8 mouse cellular contexts compared by ENCODE assay signal in genomic region chr2:173219256-173219954, GRCm38 (mm10). TPM values are rescaled to one million over a fixed set of nuclear protein-coding genes. Genes with fewer than 3 reads are reported as not detected.
A peak's percentile ranks its signal among the peaks of the same experiment; 100 is the strongest.
DNase-seq lines count a peak whose midpoint lies in the region; ATAC-seq lines count a peak whose summit lies in the region.

No protein-coding gene starts in this region.

- no peaks in the 10 kb centered on the region for H3K27me3 ChIP-seq in kidney, embryonic 16.5 days (ENCODE audit: insufficient read depth, low read length)
- H3K27me3 ChIP-seq in midbrain, embryonic 12.5 days, result 0 out of 2 replicates have a peak, but pooled peaks cover 4% of the 10 kb centered on the region

- H3K9me3 ChIP-seq in kidney, embryonic 16.5 days (ENCODE audit: low read length), result no peaks in the 10 kb centered on the region
- no peaks in the 10 kb centered on the region for H3K9me3 ChIP-seq in midbrain, embryonic 12.5 days

- H3K4me1 ChIP-seq in brown adipose tissue, adult 24 weeks (ENCODE audit: control insufficient read depth, insufficient read depth, insufficient read length, low read length), result peaks cover 3% of the 10 kb centered on the region; the same call in 1 of the 2 replicates
- H3K4me1 ChIP-seq in kidney, embryonic 16.5 days (ENCODE audit: insufficient read depth, low read length), result peaks cover 14% of the 10 kb centered on the region; the same call in 1 of the 2 replicates
- no peaks in the 10 kb centered on the region for H3K4me1 ChIP-seq in midbrain, embryonic 12.5 days

- no peaks in the 10 kb centered on the region for H3K36me3 ChIP-seq in kidney, embryonic 16.5 days (ENCODE audit: insufficient read depth, low read length)
- no peaks in the 10 kb centered on the region for H3K36me3 ChIP-seq in midbrain, embryonic 12.5 days

- H3K9ac ChIP-seq in kidney, embryonic 16.5 days (replicated peaks; ENCODE audit: low read length), result no peak overlapping the region
- H3K9ac ChIP-seq in midbrain, embryonic 12.5 days (replicated peaks), result no peak overlapping the region

- H3K27ac ChIP-seq in brown adipose tissue, adult 24 weeks (replicated peaks; ENCODE audit: low read depth, low read length), result no peak overlapping the region
- no peak overlapping the region for H3K27ac ChIP-seq in kidney, embryonic 16.5 days (ENCODE audit: low read length)
- no peak overlapping the region for H3K27ac ChIP-seq in midbrain, embryonic 12.5 days (replicated peaks)

- 30% methylated on average over 10 of the region's 10 CpGs for WGBS in kidney, embryonic 16.5 days
- WGBS in midbrain, embryonic 12.5 days, result 51% methylated on average over 10 of the region's 10 CpGs

- peak; percentile 32 for DNase-seq in right cerebral cortex, postnatal 4 days
- no peak for DNase-seq in right cerebral cortex, postnatal 36 days (ENCODE audit: low spot score in 2 of 2)
- peak; percentile 57 for DNase-seq in heart, adult 8-10 months (ENCODE audit: low spot score)
- DNase-seq in yolk sac, embryonic 10.5 days (ENCODE audit: low spot score), result peak; percentile 20
- DNase-seq in ovary, postnatal 36 days (ENCODE audit: low spot score), result no peak

- no peak overlapping the region for H3K4me2 ChIP-seq in kidney, embryonic 16.5 days (replicated peaks; ENCODE audit: low read depth, low read length)
- no peak overlapping the region for H3K4me2 ChIP-seq in midbrain, embryonic 12.5 days (replicated peaks)

- H3K4me3 ChIP-seq in brown adipose tissue, adult 24 weeks (ENCODE audit: insufficient read depth, low read depth, low read length), result peak overlapping the region; percentile 34; the same call in 1 of the 2 replicates
- H3K4me3 ChIP-seq in kidney, embryonic 16.5 days (ENCODE audit: low read length), result no peak overlapping the region
- H3K4me3 ChIP-seq in midbrain, embryonic 12.5 days, result no peak overlapping the region

- peak; percentile 63 for ATAC-seq in kidney, embryonic 16.5 days (ENCODE audit: low FRiP score, low TSS enrichment)
- ATAC-seq in midbrain, embryonic 12.5 days (ENCODE audit: low FRiP score, low read depth), result peak; percentile 52; the same call in 1 of the 2 replicates

RNA-seq across cellular contexts. Expression of gene Zbp1, which starts 0.7 kb away (rescaled TPM):
- polyA plus RNA-seq in brown adipose tissue, adult 24 weeks (2012; ENCODE audit: insufficient read depth, insufficient read length, missing spikeins), result 1.6 TPM in 1 of 2 replicates, not detected in the other
- under 1 TPM in 3 of 4 experiments, not detected in 1; 0.31 to 0.52 (median 0.46) TPM for total RNA-seq in heart, adult 8-10 months (2022)
- polyA plus RNA-seq in kidney, embryonic 16.5 days (2015; fragmentation: Nextera tagmentation; extraction: Ambion mirVana), result 0.67 TPM in 1 of 2 replicates, not detected in the other
- 0.63 and 0.80 TPM in 2 replicates for polyA plus RNA-seq in midbrain, embryonic 12.5 days (2016; fragmentation: Nextera tagmentation; extraction: Ambion mirVana)

RNA-seq across cellular contexts. Expression of gene Pmepa1, which starts 56.9 kb away (rescaled TPM):
- polyA plus RNA-seq in brown adipose tissue, adult 24 weeks (2012; ENCODE audit: insufficient read depth, insufficient read length, missing spikeins), result 108 and 141 TPM in 2 replicates
- total RNA-seq in heart, adult 8-10 months (2022), result 10 to 100 TPM; 24.5 to 31.5 (median 27.0) TPM
- 4.3 and 4.8 TPM in 2 replicates for polyA plus RNA-seq in kidney, embryonic 16.5 days (2015; fragmentation: Nextera tagmentation; extraction: Ambion mirVana)
- 4.6 and 4.8 TPM in 2 replicates for polyA plus RNA-seq in midbrain, embryonic 12.5 days (2016; fragmentation: Nextera tagmentation; extraction: Ambion mirVana)

Comparison
In these comparisons a context has a peak if more than half of its experiments do, and no peak if none do; other contexts are left out.
1. DNase-seq: peak in right cerebral cortex, postnatal 4 days (single experiment), heart, adult 8-10 months (single experiment) and yolk sac, embryonic 10.5 days (single experiment); none in right cerebral cortex, postnatal 36 days (0 of 2) and ovary, postnatal 36 days (single experiment).
2. RNA of gene Pmepa1, which starts 56.9 kb away (polyA plus RNA-seq): 108 to 141 TPM in brown adipose tissue, adult 24 weeks; 4.6 to 4.8 TPM in midbrain, embryonic 12.5 days and 4.3 to 4.8 TPM in kidney, embryonic 16.5 days; every median in the first group is over 10 times any median in the second.